Mouse (Mus musculus) frontal cortex, postnatal 25 days (tissue): ENCODE results near the gene Syce3.
"Not testable (repeated sequence)": the region's sequence is repeated elsewhere in the genome, so short reads cannot be mapped to it uniquely, and the experiment has no call there.

ENCODE experiments used
- DNase-seq, 2 experiments: peaks; one replicate each; pipeline ENCODE4 v3.0.0; 2022; ENCODE audit warnings: low spot score in 2 of 2

Gene Syce3

GRCm38 (mm10) chr15:89410118-89410517 lies at the start of gene Syce3:
Syce3 (minus strand) TSS chr15:89410503.
- DNase-seq, result no peak

GRCm38 (mm10) chr15:89459821-89460220 lies 49.5 kb upstream of the Syce3 start:
- DNase-seq, result no peak

- no peak for DNase-seq
Observed at GRCm38 (mm10) chr15:89458942-89459341, 48.6 kb upstream of the Syce3 start.

- no peak for DNase-seq
Observed at GRCm38 (mm10) chr15:89455642-89456041, 45.3 kb upstream of the Syce3 start.

GRCm38 (mm10) chr15:89454857-89455256 lies 44.6 kb upstream of the Syce3 start:
- DNase-seq, result no peak

GRCm38 (mm10) chr15:89453865-89454478 lies 43.7 kb upstream of the Syce3 start, which contains the start of gene Mapk8ip2:
Mapk8ip2 (plus strand) TSS chr15:89453913.
- peak in 1 of 2 experiments; percentile 54 for DNase-seq

GRCm38 (mm10) chr15:89452906-89453864 lies 42.9 kb upstream of the Syce3 start:
- no peak for DNase-seq

- DNase-seq, result no peak
Observed at GRCm38 (mm10) chr15:89442486-89443070, 32.3 kb upstream of the Syce3 start.

GRCm38 (mm10) chr15:89435878-89436277 lies 25.6 kb upstream of the Syce3 start:
- DNase-seq, result no peak

- no peak for DNase-seq
Observed at GRCm38 (mm10) chr15:89434136-89434535, 23.8 kb upstream of the Syce3 start.

- no peak for DNase-seq
Observed at GRCm38 (mm10) chr15:89432946-89433345, 22.6 kb upstream of the Syce3 start.

- no peak for DNase-seq
Observed at GRCm38 (mm10) chr15:89431806-89432205, 21.5 kb upstream of the Syce3 start.

GRCm38 (mm10) chr15:89431271-89431670 lies 21.0 kb upstream of the Syce3 start:
- no peak for DNase-seq

GRCm38 (mm10) chr15:89430771-89431170 lies 20.5 kb upstream of the Syce3 start:
- not testable (repeated sequence) for DNase-seq

GRCm38 (mm10) chr15:89430341-89430740 lies 20.0 kb upstream of the Syce3 start:
- DNase-seq, result no peak

GRCm38 (mm10) chr15:89429352-89430221 lies 19.3 kb upstream of the Syce3 start, which contains the start of the genes C730034F03Rik, Gm44502 and Chkb:
C730034F03Rik (plus strand) TSS chr15:89429589.
Gm44502 (minus strand) TSS chr15:89429696.
Chkb (minus strand) TSS chr15:89429908.
- peak; percentile 85 to 92 for DNase-seq

- DNase-seq, result no peak
Observed at GRCm38 (mm10) chr15:89428821-89429351, 18.6 kb upstream of the Syce3 start.

- no peak for DNase-seq
Observed at GRCm38 (mm10) chr15:89428136-89428790, 18.0 kb upstream of the Syce3 start.

- no peak for DNase-seq
Observed at GRCm38 (mm10) chr15:89426716-89427115, 16.4 kb upstream of the Syce3 start.

GRCm38 (mm10) chr15:89425711-89426121 lies 15.4 kb upstream of the Syce3 start, which contains the start of gene Cpt1b:
Cpt1b (minus strand) TSS chr15:89425863.
- DNase-seq, result no peak
